Mouse (Mus musculus): ENCODE data around the gene I0C0044D17Rik. TPM values are rescaled to one million over a fixed set of nuclear protein-coding genes. Genes with fewer than 3 reads are reported as not detected.
"Not testable (repeated sequence)": the region's sequence is repeated elsewhere in the genome, so short reads cannot be mapped to it uniquely, and the experiment has no call there.

The I0C0044D17Rik gene
- polyA plus RNA-seq, 1 experiment from 2014 or later = not detected

GRCm38 (mm10) chr4:98850485-98850884 lies 26.8 kb upstream of the I0C0044D17Rik start:
- not testable (repeated sequence) for ATAC-seq (replicated peaks; ENCODE audit: insufficient number of reproducible peaks, low FRiP score, low TSS enrichment); H3K27me3 ChIP-seq (ENCODE audit: control insufficient read depth, insufficient read depth, low read length); H3K9me3 ChIP-seq (replicated peaks; ENCODE audit: control insufficient read depth, low read length); H3K4me3 ChIP-seq (ENCODE audit: low read depth, low read length); H3K27ac ChIP-seq (ENCODE audit: low read depth, low read length); H3K9ac ChIP-seq (ENCODE audit: low read depth, low read length); H3K36me3 ChIP-seq (ENCODE audit: control insufficient read depth, insufficient read depth, low read length); H3K4me1 ChIP-seq (ENCODE audit: control insufficient read depth, insufficient read depth, low read length); H3K4me2 ChIP-seq
- 76% methylated on average over 1 of the region's 1 CpGs for WGBS (ENCODE audit: insufficient replicate concordance)

GRCm38 (mm10) chr4:98847120-98847885 lies 23.7 kb upstream of the I0C0044D17Rik start:
- WGBS (ENCODE audit: insufficient replicate concordance) = 40% methylated on average over 6 of the region's 6 CpGs

GRCm38 (mm10) chr4:98846396-98846795 lies 22.8 kb upstream of the I0C0044D17Rik start:
- H3K4me2 ChIP-seq = no peak overlapping the region
- no peaks in the 10 kb centered on the region for H3K36me3 ChIP-seq (ENCODE audit: control insufficient read depth, insufficient read depth, low read length)
- no peaks in the 10 kb centered on the region for H3K27me3 ChIP-seq (ENCODE audit: control insufficient read depth, insufficient read depth, low read length)
- no peak overlapping the region for H3K4me3 ChIP-seq (ENCODE audit: low read depth, low read length)
- WGBS (ENCODE audit: insufficient replicate concordance) = 55% methylated on average over 3 of the region's 3 CpGs
- 0 out of 2 replicates have a peak, but pooled peaks cover 4% of the 10 kb centered on the region for H3K4me1 ChIP-seq (ENCODE audit: control insufficient read depth, insufficient read depth, low read length)
- H3K27ac ChIP-seq (ENCODE audit: low read depth, low read length) = no peak overlapping the region
- ATAC-seq (replicated peaks; ENCODE audit: insufficient number of reproducible peaks, low FRiP score, low TSS enrichment) = no peak
- no peaks in the 10 kb centered on the region for H3K9me3 ChIP-seq (replicated peaks; ENCODE audit: control insufficient read depth, low read length)
- H3K9ac ChIP-seq (ENCODE audit: low read depth, low read length) = no peak overlapping the region

More at GRCm38 (mm10) chr4:98847120-98847885, 23.7 kb upstream of the I0C0044D17Rik start:
- no peak for ATAC-seq (replicated peaks; ENCODE audit: insufficient number of reproducible peaks, low FRiP score, low TSS enrichment)
- no peak overlapping the region for H3K27ac ChIP-seq (ENCODE audit: low read depth, low read length)
- H3K4me1 ChIP-seq (ENCODE audit: control insufficient read depth, insufficient read depth, low read length) = 0 out of 2 replicates have a peak, but pooled peaks cover 4% of the 10 kb centered on the region
- no peaks in the 10 kb centered on the region for H3K27me3 ChIP-seq (ENCODE audit: control insufficient read depth, insufficient read depth, low read length)
- no peak overlapping the region for H3K9ac ChIP-seq (ENCODE audit: low read depth, low read length)
- H3K36me3 ChIP-seq (ENCODE audit: control insufficient read depth, insufficient read depth, low read length) = no peaks in the 10 kb centered on the region
- no peak overlapping the region for H3K4me3 ChIP-seq (ENCODE audit: low read depth, low read length)
- no peak overlapping the region for H3K4me2 ChIP-seq
- no peaks in the 10 kb centered on the region for H3K9me3 ChIP-seq (replicated peaks; ENCODE audit: control insufficient read depth, low read length)

GRCm38 (mm10) chr4:98845687-98846125 lies 22.1 kb upstream of the I0C0044D17Rik start:
- Histone ChIP-seq H3K27me3 (ENCODE audit: control insufficient read depth, insufficient read depth, low read length) (no peaks in the 10 kb centered on the region), H3K4me2 (no peak overlapping the region), H3K4me3 (ENCODE audit: low read depth, low read length) (no peak overlapping the region), H3K9ac (ENCODE audit: low read depth, low read length) (no peak overlapping the region), H3K27ac (ENCODE audit: low read depth, low read length) (no peak overlapping the region), H3K9me3 (replicated peaks; ENCODE audit: control insufficient read depth, low read length) (no peaks in the 10 kb centered on the region), H3K4me1 (ENCODE audit: control insufficient read depth, insufficient read depth, low read length) (0 out of 2 replicates have a peak, but pooled peaks cover 4% of the 10 kb centered on the region), H3K36me3 (ENCODE audit: control insufficient read depth, insufficient read depth, low read length) (no peaks in the 10 kb centered on the region)
- ATAC-seq (replicated peaks; ENCODE audit: insufficient number of reproducible peaks, low FRiP score, low TSS enrichment) = no peak
- WGBS (ENCODE audit: insufficient replicate concordance) = 68% methylated on average over 8 of the region's 8 CpGs

- no peak for ATAC-seq (replicated peaks; ENCODE audit: insufficient number of reproducible peaks, low FRiP score, low TSS enrichment)
- Histone ChIP-seq H3K4me1 (ENCODE audit: control insufficient read depth, insufficient read depth, low read length) (0 out of 2 replicates have a peak, but pooled peaks cover 4% of the 10 kb centered on the region), H3K4me3 (ENCODE audit: low read depth, low read length) (no peak overlapping the region), H3K27me3 (ENCODE audit: control insufficient read depth, insufficient read depth, low read length) (no peaks in the 10 kb centered on the region), H3K4me2 (no peak overlapping the region), H3K36me3 (ENCODE audit: control insufficient read depth, insufficient read depth, low read length) (no peaks in the 10 kb centered on the region), H3K9ac (ENCODE audit: low read depth, low read length) (no peak overlapping the region), H3K27ac (ENCODE audit: low read depth, low read length) (no peak overlapping the region), H3K9me3 (replicated peaks; ENCODE audit: control insufficient read depth, low read length) (no peaks in the 10 kb centered on the region)
- 86% methylated on average over 4 of the region's 4 CpGs for WGBS (ENCODE audit: insufficient replicate concordance)
Observed at GRCm38 (mm10) chr4:98845201-98845600, 21.6 kb upstream of the I0C0044D17Rik start.

- no peak for ATAC-seq (replicated peaks; ENCODE audit: insufficient number of reproducible peaks, low FRiP score, low TSS enrichment)
- WGBS (ENCODE audit: insufficient replicate concordance) = 67% methylated on average over 7 of the region's 7 CpGs
- no peaks in the 10 kb centered on the region for H3K36me3 ChIP-seq (ENCODE audit: control insufficient read depth, insufficient read depth, low read length)
- no peaks in the 10 kb centered on the region for H3K27me3 ChIP-seq (ENCODE audit: control insufficient read depth, insufficient read depth, low read length)
- H3K4me3 ChIP-seq (ENCODE audit: low read depth, low read length) = no peak overlapping the region
- 0 out of 2 replicates have a peak, but pooled peaks cover 4% of the 10 kb centered on the region for H3K4me1 ChIP-seq (ENCODE audit: control insufficient read depth, insufficient read depth, low read length)
- H3K9ac ChIP-seq (ENCODE audit: low read depth, low read length) = no peak overlapping the region
- H3K4me2 ChIP-seq = no peak overlapping the region
- H3K9me3 ChIP-seq (replicated peaks; ENCODE audit: control insufficient read depth, low read length) = no peaks in the 10 kb centered on the region
- H3K27ac ChIP-seq (ENCODE audit: low read depth, low read length) = no peak overlapping the region
Observed at GRCm38 (mm10) chr4:98843906-98844597, 20.4 kb upstream of the I0C0044D17Rik start.

- not testable (repeated sequence) for H3K27me3 ChIP-seq (ENCODE audit: control insufficient read depth, insufficient read depth, low read length); ATAC-seq (replicated peaks; ENCODE audit: insufficient number of reproducible peaks, low FRiP score, low TSS enrichment); H3K9ac ChIP-seq (ENCODE audit: low read depth, low read length); H3K4me3 ChIP-seq (ENCODE audit: low read depth, low read length); H3K27ac ChIP-seq (ENCODE audit: low read depth, low read length); H3K4me1 ChIP-seq (ENCODE audit: control insufficient read depth, insufficient read depth, low read length); H3K9me3 ChIP-seq (replicated peaks; ENCODE audit: control insufficient read depth, low read length); H3K36me3 ChIP-seq (ENCODE audit: control insufficient read depth, insufficient read depth, low read length); H3K4me2 ChIP-seq
- WGBS (ENCODE audit: insufficient replicate concordance) = 81% methylated on average over 6 of the region's 6 CpGs
Observed at GRCm38 (mm10) chr4:98841251-98841650, 17.6 kb upstream of the I0C0044D17Rik start.

- 65% methylated on average over 6 of the region's 6 CpGs for WGBS (ENCODE audit: insufficient replicate concordance)
- Histone ChIP-seq H3K4me3 (ENCODE audit: low read depth, low read length) (no peak overlapping the region), H3K4me2 (no peak overlapping the region), H3K27ac (ENCODE audit: low read depth, low read length) (no peak overlapping the region), H3K27me3 (ENCODE audit: control insufficient read depth, insufficient read depth, low read length) (no peaks in the 10 kb centered on the region), H3K4me1 (ENCODE audit: control insufficient read depth, insufficient read depth, low read length) (no peaks in the 10 kb centered on the region), H3K36me3 (ENCODE audit: control insufficient read depth, insufficient read depth, low read length) (no peaks in the 10 kb centered on the region), H3K9me3 (replicated peaks; ENCODE audit: control insufficient read depth, low read length) (no peaks in the 10 kb centered on the region), H3K9ac (ENCODE audit: low read depth, low read length) (no peak overlapping the region)
- no peak for ATAC-seq (replicated peaks; ENCODE audit: insufficient number of reproducible peaks, low FRiP score, low TSS enrichment)
Observed at GRCm38 (mm10) chr4:98840526-98840925, 16.9 kb upstream of the I0C0044D17Rik start.
